Mouse (Mus musculus): ENCODE measurements around the gene Gtf2f2. TPM values are rescaled to one million over a fixed set of nuclear protein-coding genes. Genes with fewer than 3 reads are reported as not detected.
"Not testable (repeated sequence)": the region's sequence is repeated elsewhere in the genome, so short reads cannot be mapped to it uniquely, and the experiment has no call there.

Gene Gtf2f2
- total RNA-seq, 2 experiments from 2014 or later, result 11.9 to 12.7 TPM

GRCm38 (mm10) chr14:75869769-75870363, 140.8 kb downstream of the Gtf2f2 start:
- DNase-seq, result no peak
- intact Hi-C loops (cut with DNase I), result loop anchor here (10.0 kb wide), 1 partner anchor 605 kb away; no protein-coding TSS in a partner anchor

DNA sequence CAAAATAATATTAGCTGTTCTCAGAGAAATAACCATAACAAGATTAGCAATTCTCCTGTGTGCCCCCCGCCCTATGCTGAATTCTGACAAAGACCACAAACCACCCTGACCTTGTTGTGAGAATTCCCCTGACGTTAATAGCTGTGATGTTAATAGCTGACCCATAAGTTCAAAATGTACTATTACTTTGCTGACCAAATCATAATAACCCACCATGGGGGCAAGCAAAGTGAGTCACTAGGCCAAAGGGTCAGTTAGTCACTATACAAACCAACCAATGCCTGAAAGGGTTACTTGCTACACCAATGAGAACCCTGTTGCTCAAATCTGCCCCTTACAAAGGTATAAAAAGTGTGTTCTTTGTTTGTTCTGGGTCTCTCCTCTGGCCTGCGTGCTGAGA, 142.6 kb downstream of the Gtf2f2 start:
- DNase-seq; intact Hi-C loops (cut with DNase I): not testable (repeated sequence)

DNA sequence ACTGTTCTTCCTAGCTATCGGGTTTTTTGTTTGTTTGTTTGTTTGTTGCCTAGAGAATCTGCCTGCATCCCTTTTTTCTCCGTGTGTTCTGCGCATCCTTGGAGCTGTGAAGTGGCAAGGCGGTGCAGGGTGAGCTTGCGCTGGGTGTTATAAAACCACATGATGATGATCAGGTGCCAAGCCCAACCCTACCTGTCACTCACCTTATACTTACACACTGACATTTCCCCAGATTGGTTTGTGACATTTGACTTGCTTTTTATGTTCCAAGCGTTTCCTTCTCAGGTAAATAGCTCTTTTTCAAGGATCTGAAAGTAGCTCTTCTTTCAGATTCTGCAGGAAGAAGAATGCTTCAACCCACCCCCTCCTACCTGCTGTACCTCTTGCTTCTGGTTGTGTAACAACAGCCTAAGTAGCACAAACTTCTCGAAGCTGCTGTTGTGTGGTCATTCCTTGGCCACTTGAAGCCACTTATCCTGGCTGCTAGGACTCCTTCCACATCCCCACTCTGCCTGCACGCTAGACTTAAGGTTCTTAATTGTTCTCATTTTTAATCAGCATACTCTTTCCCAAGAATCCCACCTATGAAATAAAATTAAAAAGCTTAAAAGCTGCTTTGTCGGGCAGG, 143.8 kb downstream of the Gtf2f2 start:
- no peak for DNase-seq
- intact Hi-C loops (cut with DNase I), result no loop called here

DNA sequence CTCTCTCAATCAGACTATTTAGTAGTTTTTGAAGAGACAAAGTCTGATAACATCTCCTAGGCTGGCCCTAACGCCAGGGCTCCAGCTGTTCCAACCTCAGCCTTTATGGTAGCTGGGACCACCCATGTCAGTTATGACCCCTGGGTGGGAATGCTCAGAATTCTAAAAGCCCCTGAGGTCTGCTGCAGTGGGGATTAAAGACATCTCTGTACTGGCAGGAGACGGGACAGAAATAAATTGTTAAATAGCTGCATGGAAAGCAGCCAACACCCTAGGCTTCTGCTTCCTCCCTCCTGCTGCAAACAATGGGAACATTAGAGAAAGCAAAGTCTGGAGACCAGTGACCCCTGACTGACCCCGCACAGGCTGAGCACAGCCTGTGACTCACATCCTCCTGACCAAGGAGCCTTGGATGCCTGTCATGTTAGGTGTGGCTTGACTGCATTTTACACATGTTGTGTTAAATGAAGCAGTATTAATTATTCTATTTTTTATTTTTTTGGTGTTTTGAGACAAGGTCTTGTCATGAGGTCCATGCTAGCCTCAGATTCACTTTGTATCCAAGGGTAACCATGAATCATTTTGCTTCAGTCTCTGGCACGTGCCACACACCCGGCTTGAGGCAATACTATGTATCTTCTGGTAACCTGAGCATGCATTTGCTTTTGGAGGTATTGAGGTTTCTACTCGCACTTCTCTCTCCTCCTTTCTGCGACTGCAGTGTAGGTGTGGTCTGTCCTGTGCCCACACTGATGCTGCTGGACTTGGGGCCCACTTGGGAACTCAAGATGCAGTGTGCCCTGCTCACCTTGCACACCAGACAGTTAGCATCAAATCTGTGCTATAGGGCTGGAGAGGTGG, 146.9 kb downstream of the Gtf2f2 start:
- intact Hi-C loops (cut with DNase I), result loop anchor here (2.0 kb wide), 1 partner anchor 15 kb away; no protein-coding TSS in a partner anchor
- DNase-seq, result peak; percentile 68 to 77

- DNase-seq, result no peak
- intact Hi-C loops (cut with DNase I), result loop anchor here (2.0 kb wide), 1 partner anchor 14 kb away; no protein-coding TSS in a partner anchor
Measured at GRCm38 (mm10) chr14:75862701-75863100, 148.0 kb downstream of the Gtf2f2 start.

GRCm38 (mm10) chr14:75859619-75860018, 151.0 kb downstream of the Gtf2f2 start:
- intact Hi-C loops (cut with DNase I), result no loop called here
- DNase-seq, result no peak

- intact Hi-C loops (cut with DNase I), result no loop called here
- DNase-seq, result no peak
Measured at GRCm38 (mm10) chr14:75858181-75858580, 152.5 kb downstream of the Gtf2f2 start.

DNA sequence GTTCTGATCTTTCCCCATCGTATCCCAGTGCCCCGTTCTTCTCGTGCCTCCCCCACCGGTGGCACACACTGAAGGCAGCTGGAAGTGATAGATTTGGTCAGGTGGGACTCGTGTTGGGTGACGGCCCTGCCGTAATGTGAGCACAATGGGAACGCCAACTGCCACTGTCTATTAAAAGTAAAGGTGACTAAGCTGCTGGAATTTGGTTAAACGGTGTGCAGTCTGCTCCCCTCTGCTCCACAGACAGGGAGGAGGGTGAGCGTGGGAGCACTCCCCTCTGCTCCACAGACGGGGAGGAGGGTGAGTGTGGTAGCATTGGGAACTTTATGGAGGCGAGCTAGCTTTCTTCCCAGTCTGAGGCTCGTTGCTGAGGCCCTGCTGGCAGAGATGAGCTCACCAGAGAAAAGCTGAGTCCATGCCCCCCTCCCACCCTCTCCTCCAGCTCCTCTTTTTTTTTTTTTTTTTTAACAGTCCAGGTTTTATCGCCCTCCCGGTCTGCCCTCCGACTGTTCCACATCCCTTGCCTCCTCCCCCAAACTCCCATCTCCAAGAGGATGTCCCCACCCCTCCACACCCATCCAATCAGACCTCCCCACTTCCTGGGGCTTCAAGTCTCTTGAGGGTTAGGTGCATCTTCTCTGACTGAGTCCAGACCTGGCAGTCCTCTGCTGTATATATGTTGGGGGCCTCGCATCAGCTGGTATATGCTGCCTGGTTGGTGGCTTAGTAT, 155.2 kb downstream of the Gtf2f2 start:
- DNase-seq, result no peak
- intact Hi-C loops (cut with DNase I), result no loop called here

DNA sequence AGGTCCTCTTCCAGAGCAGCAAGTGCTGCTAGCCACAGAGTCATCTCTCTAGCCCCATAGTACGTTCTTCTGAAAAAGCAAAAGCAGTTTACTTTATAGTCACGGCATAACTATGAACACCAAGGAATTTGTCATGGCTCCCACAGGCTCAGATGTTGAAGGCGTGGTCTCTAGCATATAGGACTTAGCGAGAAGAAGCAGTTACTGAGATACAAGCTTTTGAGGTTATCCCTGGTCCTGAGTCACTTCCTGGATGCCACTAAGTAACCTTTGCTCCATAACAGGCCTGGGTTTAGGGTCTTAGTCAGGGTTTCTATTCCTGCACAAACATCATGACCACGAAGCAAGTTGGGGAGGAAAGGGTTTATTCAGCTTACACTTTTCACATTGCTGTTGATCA, 158.6 kb downstream of the Gtf2f2 start:
- intact Hi-C loops (cut with DNase I), result no loop called here
- no peak for DNase-seq

DNA sequence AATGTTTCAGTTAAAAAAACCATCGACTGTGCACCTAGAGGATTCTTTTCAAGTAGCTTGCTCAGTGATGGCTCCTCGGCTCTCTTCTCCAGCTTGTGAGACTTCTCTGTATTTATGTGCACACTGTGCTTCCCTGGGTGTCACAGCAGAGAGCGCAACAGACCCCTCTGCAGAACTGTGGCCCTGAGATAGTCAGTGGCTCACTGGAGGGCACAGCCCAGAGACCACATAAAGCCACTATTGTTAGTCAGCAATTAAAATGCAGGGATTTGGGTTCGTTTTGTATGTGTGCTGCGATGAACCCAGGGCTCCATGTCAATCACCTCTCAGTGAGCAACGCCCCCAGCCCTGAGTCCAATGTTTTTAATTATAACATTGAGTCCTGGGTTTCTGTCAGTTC, 159.8 kb downstream of the Gtf2f2 start:
- intact Hi-C loops (cut with DNase I), result no loop called here
- no peak for DNase-seq

GRCm38 (mm10) chr14:75849842-75850568, 160.7 kb downstream of the Gtf2f2 start:
- no peak for DNase-seq
- intact Hi-C loops (cut with DNase I), result loop anchor here (2.0 kb wide), 1 partner anchor 13 kb away; no protein-coding TSS in a partner anchor

GRCm38 (mm10) chr14:75849236-75849635, 161.4 kb downstream of the Gtf2f2 start:
- intact Hi-C loops (cut with DNase I), result loop anchor here (2.0 kb wide), 1 partner anchor 14 kb away; no protein-coding TSS in a partner anchor

GRCm38 (mm10) chr14:75848482-75848881, 162.2 kb downstream of the Gtf2f2 start:
- intact Hi-C loops (cut with DNase I), result loop anchor here (2.0 kb wide), 1 partner anchor 14 kb away; no protein-coding TSS in a partner anchor
- DNase-seq, result no peak

More at GRCm38 (mm10) chr14:75849236-75849635, 161.4 kb downstream of the Gtf2f2 start:
- DNase-seq, result no peak

- intact Hi-C loops (cut with DNase I), result loop anchor here (2.0 kb wide), 1 partner anchor 15 kb away; no protein-coding TSS in a partner anchor
- no peak for DNase-seq
Measured at GRCm38 (mm10) chr14:75847669-75848068, 163.0 kb downstream of the Gtf2f2 start.

Other genes with a start within 250 kb of the Gtf2f2 start
- 10 to 100 TPM; 11.0 to 15.5 TPM for gene Slc25a30, start 223.8 kb downstream of the Gtf2f2 start, total RNA-seq (2021)
- 1,000 to 10,000 TPM; 2,953 to 3,079 TPM for gene Tpt1, start 165.8 kb downstream of the Gtf2f2 start, total RNA-seq (2021)
- not detected for gene Kctd4, start 55.9 kb downstream of the Gtf2f2 start, total RNA-seq (2021)
- gene Gpalpp1, start 99.9 kb upstream of the Gtf2f2 start, total RNA-seq (2021), result 10 to 100 TPM in 1 of 2 experiments, 1 to 10 TPM in 1; 9.3 to 12.5 TPM
- 1 to 10 TPM; 3.5 to 3.9 TPM for gene Nufip1, start 100.0 kb upstream of the Gtf2f2 start, total RNA-seq (2021)